Mouse (Mus musculus) stomach, postnatal 0 days (tissue): ENCODE data around the gene Cfap46. TPM values are rescaled to one million over a fixed set of nuclear protein-coding genes. Genes with fewer than 3 reads are reported as not detected.

ENCODE experiments used
- ATAC-seq: fragments of 200-750 bp; cut with Nextera tagmentation; 2 replicates; pipeline ENCODE4 v1.8.0; 2017; ENCODE audit not compliant: low FRiP score, low TSS enrichment
- DNase-seq: peaks from one replicate; pipeline ENCODE4 v3.0.0-alpha.2; 2016; ENCODE audit warnings: low spot score
- H3K27ac ChIP-seq: fragments of 300-500 bp; sonication (generic); replicated peaks from 2 replicates; pipeline ENCODE4 v1.5.1; 2014; ENCODE audit warnings: mild to moderate bottlenecking, control low read depth
- H3K27me3 ChIP-seq: fragments of 300-500 bp; sonication (generic); 2 replicates; pipeline ENCODE4 v1.6.1; 2014; ENCODE audit warnings: low read length; ENCODE audit not compliant: control insufficient read depth, insufficient read depth
- H3K36me3 ChIP-seq: fragments of 300-500 bp; sonication (generic); 2 replicates; pipeline ENCODE4 v1.6.1; 2014; ENCODE audit warnings: low read length, mixed read lengths; ENCODE audit not compliant: control insufficient read depth, insufficient read depth
- H3K4me1 ChIP-seq: fragments of 300-500 bp; sonication (generic); replicated peaks from 2 replicates; pipeline ENCODE4 v1.6.1; 2014; ENCODE audit warnings: antibody characterized with exemption; ENCODE audit not compliant: control insufficient read depth, insufficient read depth
- H3K4me2 ChIP-seq: fragments of 300-500 bp; sonication (generic); replicated peaks from 2 replicates; pipeline ENCODE4 v1.6.1; 2014; ENCODE audit warnings: low read depth, mild to moderate bottlenecking, control low read depth, moderate library complexity
- H3K4me3 ChIP-seq: fragments of 300-500 bp; sonication (generic); 2 replicates; pipeline ENCODE4 v1.5.1; 2014; ENCODE audit warnings: low read depth, low read length, control low read depth
- H3K9ac ChIP-seq: fragments of 300-500 bp; sonication (generic); 2 replicates; pipeline ENCODE4 v1.6.1; 2014; ENCODE audit warnings: mild to moderate bottlenecking, low read length, control low read depth, mixed read lengths
- H3K9me3 ChIP-seq: fragments of 300-500 bp; sonication (generic); 2 replicates; pipeline ENCODE4 v1.6.1; 2016; ENCODE audit warnings: low read length; ENCODE audit not compliant: control insufficient read depth
- CTCF ChIP-seq: IDR thresholded peaks from 2 replicates; pipeline ENCODE4 v1.5.1; 2016; ENCODE audit warnings: antibody characterized with exemption, low read depth, mild to moderate bottlenecking, moderate library complexity
- EP300 ChIP-seq: optimal IDR thresholded peaks from 2 replicates; pipeline ENCODE3; 2016; ENCODE audit warnings: antibody characterized with exemption
- WGBS: fragments of 180-500 bp; shearing (Covaris S2); extraction: QIAGEN DNeasy Blood & Tissue Kit; methylation state at CpG from one replicate; pipeline ENCODE4 v1.1.7; 2014; 5-methylcytosine and 5-hydroxymethylcytosine counted together
- polyA plus RNA-seq: library from polyadenylated mRNA; unstranded; fragments of >200 nt; fragmentation: Nextera tagmentation; extraction: Ambion mirVana; gene quantifications from 2 replicates; pipeline ENCODE4 v1.2.1, GENCODE M21; 2015

Cfap46 gene
- polyA plus RNA-seq, 1 experiment from 2014 or later, result 0.08 TPM

DNA sequence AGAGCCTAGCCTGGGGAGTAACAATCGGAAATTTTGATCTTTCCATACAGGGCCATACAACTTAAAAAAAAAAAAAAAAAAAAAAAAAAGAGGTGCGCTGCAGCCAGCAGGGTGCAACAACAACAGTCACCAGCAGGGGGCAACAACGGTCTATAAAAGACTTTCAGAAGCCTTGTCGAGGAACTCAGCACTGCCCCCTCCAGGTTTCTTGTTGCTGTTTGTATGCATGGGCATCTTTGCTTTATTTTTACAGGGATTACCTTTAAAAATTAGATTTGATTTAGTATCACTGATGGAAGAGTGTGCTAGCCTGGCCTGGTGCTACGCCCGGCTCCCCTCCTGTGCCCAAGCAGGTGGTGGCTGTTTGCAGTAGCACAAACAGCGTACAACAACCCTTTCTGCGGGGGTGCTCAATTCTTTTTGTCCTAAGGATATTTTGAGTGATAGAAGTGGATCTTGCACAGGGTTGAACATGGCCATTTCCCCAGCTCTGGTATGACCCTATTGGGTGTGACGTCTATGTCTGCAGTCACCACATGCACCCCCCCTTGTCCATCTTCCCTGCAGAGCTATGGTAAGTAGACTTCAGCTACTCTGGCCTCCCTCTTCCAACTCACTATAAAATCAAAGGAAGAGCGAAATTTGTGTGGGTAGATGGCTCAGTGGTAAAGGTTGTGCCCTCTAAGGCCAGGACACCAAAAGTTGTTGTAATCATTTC, 35.4 kb downstream of the Cfap46 start:
- no peak overlapping the region for H3K4me3 ChIP-seq
- H3K9me3 ChIP-seq, result no peaks in the 10 kb centered on the region
- H3K9ac ChIP-seq, result no peak overlapping the region
- TF ChIP-seq EP300 (no peak), CTCF (peak; percentile 97)
- no peak overlapping the region for H3K27ac ChIP-seq
- H3K36me3 ChIP-seq, result no peaks in the 10 kb centered on the region
- no peak overlapping the region for H3K4me2 ChIP-seq
- no peaks in the 10 kb centered on the region for H3K27me3 ChIP-seq
- 39% methylated on average over 10 of the region's 10 CpGs for WGBS
- DNase-seq (peak; percentile 93), ATAC-seq (no peak)
- no peaks in the 10 kb centered on the region for H3K4me1 ChIP-seq

DNA sequence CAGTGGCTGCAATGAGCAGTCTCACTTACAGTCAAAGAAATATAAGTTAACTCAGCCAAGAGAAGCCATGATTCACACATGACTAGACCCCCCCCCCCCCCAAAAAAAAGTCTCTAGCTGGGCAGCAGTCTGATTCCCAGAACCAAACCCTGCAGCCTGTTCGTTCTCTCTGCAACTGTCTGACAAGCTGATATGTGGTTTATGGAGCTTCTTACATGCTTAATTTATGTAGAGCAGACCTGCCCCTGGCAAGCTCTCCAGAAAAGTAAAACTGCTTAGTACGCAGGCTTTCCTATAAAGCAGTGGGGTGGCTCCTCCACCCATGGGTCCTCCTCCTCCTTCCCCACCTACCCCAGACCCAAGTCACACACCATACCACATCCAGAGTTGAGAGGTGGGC, 50.2 kb downstream of the Cfap46 start:
- TF ChIP-seq CTCF (no peak), EP300 (no peak)
- DNase-seq, result no peak
- H3K9me3 ChIP-seq, result no peaks in the 10 kb centered on the region
- WGBS, result 58% methylated on average over 2 of the region's 2 CpGs
- H3K4me1 ChIP-seq, result no peaks in the 10 kb centered on the region
- H3K27ac ChIP-seq, result no peak overlapping the region
- H3K36me3 ChIP-seq, result no peaks in the 10 kb centered on the region
- no peak overlapping the region for H3K9ac ChIP-seq
- no peak overlapping the region for H3K4me3 ChIP-seq
- no peaks in the 10 kb centered on the region for H3K27me3 ChIP-seq
- ATAC-seq, result no peak
- no peak overlapping the region for H3K4me2 ChIP-seq

DNA sequence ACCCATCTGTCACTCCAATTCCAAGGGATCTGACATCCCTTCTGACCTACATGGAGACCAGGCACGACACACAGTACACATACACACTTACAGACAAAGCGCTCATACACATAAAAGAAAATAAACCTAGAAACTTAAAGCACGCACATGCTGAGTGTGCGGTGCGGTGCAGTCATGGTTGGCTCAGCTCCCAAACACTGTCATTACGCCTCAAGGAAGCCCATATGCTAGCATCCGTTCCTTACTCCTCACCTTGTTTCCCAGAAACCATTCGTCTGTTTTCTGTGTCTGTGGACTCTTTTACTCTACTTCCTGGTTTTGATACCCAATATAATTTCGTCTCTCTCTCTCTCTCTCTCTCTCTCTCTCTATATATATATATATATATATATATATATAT, 58.5 kb downstream of the Cfap46 start:
- ATAC-seq (no peak), DNase-seq (no peak)
- Histone ChIP-seq H3K9ac (no peak overlapping the region), H3K4me1 (no peaks in the 10 kb centered on the region), H3K27me3 (no peaks in the 10 kb centered on the region), H3K36me3 (no peaks in the 10 kb centered on the region), H3K4me3 (no peak overlapping the region), H3K9me3 (no peaks in the 10 kb centered on the region), H3K27ac (no peak overlapping the region), H3K4me2 (no peak overlapping the region)
- 70% methylated on average over 9 of the region's 9 CpGs for WGBS
- TF ChIP-seq CTCF, result no peak

DNA sequence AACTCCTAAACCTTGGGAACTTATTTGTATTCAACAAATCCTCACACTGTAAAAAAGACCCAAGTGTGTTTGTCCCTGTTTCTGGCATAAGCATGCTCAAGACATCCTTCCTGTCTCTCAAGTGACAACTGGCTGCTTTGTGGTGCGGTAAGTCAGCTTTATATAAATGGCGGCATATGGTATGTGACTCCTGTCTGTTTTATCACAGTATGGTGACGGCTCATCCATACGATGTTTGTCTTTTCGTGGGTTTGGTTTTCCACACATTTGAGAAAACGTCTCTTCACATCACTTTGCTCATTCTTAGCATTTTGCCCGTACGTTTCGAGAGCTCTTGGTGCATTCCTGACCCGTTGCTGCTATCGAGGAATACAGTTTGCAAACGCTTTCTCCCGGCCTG, 61.0 kb downstream of the Cfap46 start:
- no peak for ATAC-seq
- DNase-seq, result no peak
- WGBS, result 76% methylated on average over 13 of the region's 13 CpGs
- Histone ChIP-seq H3K9ac (no peak overlapping the region), H3K4me3 (no peak overlapping the region), H3K4me2 (no peak overlapping the region), H3K27me3 (no peaks in the 10 kb centered on the region), H3K9me3 (no peaks in the 10 kb centered on the region), H3K4me1 (no peaks in the 10 kb centered on the region), H3K27ac (no peak overlapping the region), H3K36me3 (no peaks in the 10 kb centered on the region)
- TF ChIP-seq CTCF (no peak), EP300 (no peak)

DNA sequence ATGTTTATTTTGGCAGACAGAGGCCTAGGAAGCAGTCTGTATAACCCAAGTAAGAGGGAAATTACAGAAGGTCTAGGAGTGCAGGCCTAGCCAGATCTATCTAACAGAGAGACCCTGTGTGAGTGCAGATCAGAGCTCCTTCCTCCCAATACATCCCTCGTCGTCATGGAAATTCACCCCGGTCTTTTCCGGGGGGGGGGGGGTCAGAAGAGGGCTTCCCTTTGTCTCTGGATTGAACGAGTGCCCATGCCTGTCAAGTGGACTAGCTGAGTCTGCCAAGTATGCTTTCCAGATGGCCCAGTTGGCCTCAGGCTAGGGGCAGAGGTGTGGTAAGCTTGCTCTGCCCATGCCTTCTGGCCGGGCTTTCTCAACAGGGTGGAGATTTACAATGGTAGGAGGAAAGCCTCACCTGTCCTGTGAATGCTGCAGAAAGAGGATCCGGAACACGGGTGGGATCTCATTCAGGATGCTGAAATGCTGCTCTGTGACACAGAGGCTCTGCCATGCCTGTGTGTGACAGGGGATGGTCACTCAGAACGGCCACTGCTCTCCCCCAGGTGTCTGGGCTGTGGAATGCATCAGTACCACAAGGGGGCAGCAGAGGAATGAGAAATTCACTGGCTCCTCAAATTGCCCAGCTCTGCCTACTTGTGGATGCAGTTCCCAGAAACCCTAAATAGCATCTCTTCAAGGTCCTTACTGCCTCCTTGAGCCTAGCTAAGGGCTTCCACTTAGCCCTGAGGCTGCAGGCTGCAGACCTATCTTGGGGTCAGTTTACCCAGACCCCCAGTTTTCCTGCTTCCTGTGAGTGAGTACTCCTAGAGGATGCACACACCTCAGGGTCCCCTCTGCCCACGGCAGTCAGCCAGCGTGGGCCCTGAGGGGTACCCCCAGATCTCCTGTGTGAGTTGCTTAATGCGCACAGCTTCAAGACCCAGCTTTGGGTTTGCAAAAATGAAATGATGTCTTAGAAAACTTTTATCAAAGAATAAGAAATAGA, 67.5 kb downstream of the Cfap46 start:
- H3K27me3 ChIP-seq, result no peaks in the 10 kb centered on the region
- ATAC-seq (0 out of 2 replicates have a peak, but pooled peaks have one; percentile 43), DNase-seq (peak; percentile 72)
- no peaks in the 10 kb centered on the region for H3K36me3 ChIP-seq
- H3K4me1 ChIP-seq, result no peaks in the 10 kb centered on the region
- 59% methylated on average over 12 of the region's 12 CpGs for WGBS
- H3K4me3 ChIP-seq, result no peak overlapping the region
- no peaks in the 10 kb centered on the region for H3K9me3 ChIP-seq
- TF ChIP-seq CTCF, result peak; percentile 88
- no peak for TF ChIP-seq EP300
- no peak overlapping the region for H3K9ac ChIP-seq
- H3K4me2 ChIP-seq, result no peak overlapping the region
- no peak overlapping the region for H3K27ac ChIP-seq

DNA sequence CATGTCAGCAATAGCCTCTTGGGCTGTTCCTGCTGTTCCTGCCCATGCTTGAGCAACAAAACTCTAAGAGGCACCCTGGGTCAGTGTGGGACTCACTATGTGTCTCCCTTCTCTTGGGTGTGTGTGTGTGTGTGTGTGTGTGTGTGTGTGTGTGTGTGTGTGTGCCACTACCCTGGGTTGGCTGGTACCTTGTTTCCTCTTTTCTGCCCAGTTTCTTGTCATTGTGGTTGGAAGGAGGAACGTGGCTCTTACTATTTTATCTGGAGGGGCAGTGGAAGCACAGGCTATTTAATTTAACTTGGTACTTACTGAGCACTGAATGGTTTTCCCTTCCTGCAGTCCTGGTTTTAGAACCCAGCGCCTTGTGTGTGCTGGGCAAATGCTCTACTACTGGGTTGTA, 73.3 kb downstream of the Cfap46 start:
- H3K36me3 ChIP-seq, result no peaks in the 10 kb centered on the region
- ATAC-seq (no peak), DNase-seq (no peak)
- WGBS, result 80% methylated on average over 2 of the region's 2 CpGs
- H3K9ac ChIP-seq, result no peak overlapping the region
- no peak for TF ChIP-seq CTCF
- TF ChIP-seq EP300, result no peak
- H3K9me3 ChIP-seq, result no peaks in the 10 kb centered on the region
- no peaks in the 10 kb centered on the region for H3K4me1 ChIP-seq
- H3K27me3 ChIP-seq, result no peaks in the 10 kb centered on the region
- no peak overlapping the region for H3K27ac ChIP-seq
- no peak overlapping the region for H3K4me3 ChIP-seq
- no peak overlapping the region for H3K4me2 ChIP-seq
